Mouse (Mus musculus) CD8-positive naive resting alpha-beta T cell, adult 2 months (primary cell): Measurements from ENCODE around the gene Bmpr1a.

Experiments
- DNase-seq, 2 experiments: peaks; one replicate each; pipeline ENCODE4 v3.0.0; 2022; ENCODE audit warnings: low read depth in 2 of 2, low spot score in 2 of 2

The Bmpr1a gene

DNA sequence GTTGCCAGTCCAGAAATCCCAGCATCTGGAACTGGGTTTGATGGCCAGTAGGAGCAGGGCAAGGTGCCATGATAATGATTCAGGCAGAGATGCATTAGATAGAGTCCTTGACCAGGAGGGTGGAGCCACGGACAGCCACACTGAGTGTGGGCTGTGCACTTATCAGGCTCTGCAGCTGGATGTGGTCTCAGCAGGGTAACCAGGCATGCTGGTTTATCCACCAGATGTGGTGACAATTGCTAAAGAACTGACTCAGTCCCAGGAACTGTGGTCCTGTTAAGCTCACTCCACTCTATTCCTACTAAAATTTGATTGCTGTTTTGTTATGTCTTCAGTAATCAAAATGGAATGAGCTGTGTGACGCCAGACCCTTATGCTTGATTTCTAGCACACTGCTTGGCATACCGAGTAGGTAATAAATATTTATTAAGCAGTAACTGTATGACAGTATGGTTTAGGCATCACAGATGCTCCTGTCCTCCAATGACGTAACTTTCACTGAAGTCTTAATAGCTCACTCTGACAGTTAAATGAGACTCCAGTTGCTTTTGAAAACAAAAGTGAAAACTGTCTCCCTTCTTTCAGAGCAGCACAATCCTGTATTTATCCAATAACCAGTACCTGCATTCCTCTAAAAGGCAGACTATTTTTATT, 5.2 kb upstream of the Bmpr1a start:
- no peak for DNase-seq

DNA sequence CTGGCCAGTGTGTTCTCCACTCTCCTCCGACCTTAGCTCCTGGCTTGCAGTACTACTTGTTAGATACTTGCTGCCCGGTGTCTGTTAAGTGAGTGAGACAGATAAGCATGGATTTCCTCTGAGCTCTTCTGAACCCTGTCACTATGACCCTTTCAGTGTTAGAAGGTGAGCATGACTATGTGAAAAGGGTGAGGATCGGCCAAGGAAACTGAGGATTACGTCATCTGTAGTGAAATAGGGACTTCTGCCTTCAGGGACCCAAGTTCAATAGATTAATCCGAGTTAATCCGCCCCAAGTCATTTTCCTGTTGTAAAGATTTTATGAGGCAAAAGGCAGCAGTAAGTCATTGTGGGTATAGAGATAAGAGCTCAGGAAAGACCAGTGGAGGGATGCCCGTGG, 2.2 kb upstream of the Bmpr1a start:
- no peak for DNase-seq

DNA sequence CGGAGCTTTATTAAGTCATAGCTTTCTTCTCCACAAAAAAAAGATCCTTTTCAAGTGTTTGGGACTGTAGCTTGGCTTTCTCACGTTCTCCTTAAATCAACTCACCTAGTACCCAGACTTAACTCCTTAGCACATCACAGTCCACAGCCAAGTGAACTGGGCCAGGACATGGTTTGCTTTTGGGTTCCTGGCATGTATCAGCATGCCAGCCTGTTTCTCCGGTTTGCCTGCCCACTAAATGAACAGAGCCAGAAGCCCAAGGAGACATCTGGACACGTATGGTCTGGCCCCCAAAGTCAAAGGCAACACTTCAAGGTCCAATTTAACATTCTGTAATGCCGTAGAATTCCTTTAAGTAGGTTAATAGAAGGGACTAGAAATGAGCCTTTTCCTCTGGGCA, 1.2 kb upstream of the Bmpr1a start:
- no peak for DNase-seq

DNA sequence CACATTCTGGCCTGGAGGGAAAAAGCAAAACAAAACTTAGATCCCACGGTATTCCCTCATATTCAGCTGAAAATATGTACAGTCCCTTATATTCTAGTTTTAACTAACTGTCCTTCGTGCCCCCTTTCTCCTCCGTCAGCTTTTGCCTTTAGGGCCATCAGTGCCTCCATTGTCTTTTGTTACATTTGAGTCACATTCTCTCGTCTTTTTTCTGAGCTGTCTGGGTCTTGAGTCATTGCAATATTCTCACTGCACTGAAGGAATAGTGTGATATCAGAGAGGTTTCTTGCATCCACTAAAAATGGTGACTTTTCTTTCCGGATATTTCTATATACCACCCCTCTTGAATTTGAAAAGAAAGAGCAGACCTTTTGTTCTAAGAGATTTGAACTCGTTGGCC, 618 bp upstream of the Bmpr1a start:
- DNase-seq, result no peak

DNA sequence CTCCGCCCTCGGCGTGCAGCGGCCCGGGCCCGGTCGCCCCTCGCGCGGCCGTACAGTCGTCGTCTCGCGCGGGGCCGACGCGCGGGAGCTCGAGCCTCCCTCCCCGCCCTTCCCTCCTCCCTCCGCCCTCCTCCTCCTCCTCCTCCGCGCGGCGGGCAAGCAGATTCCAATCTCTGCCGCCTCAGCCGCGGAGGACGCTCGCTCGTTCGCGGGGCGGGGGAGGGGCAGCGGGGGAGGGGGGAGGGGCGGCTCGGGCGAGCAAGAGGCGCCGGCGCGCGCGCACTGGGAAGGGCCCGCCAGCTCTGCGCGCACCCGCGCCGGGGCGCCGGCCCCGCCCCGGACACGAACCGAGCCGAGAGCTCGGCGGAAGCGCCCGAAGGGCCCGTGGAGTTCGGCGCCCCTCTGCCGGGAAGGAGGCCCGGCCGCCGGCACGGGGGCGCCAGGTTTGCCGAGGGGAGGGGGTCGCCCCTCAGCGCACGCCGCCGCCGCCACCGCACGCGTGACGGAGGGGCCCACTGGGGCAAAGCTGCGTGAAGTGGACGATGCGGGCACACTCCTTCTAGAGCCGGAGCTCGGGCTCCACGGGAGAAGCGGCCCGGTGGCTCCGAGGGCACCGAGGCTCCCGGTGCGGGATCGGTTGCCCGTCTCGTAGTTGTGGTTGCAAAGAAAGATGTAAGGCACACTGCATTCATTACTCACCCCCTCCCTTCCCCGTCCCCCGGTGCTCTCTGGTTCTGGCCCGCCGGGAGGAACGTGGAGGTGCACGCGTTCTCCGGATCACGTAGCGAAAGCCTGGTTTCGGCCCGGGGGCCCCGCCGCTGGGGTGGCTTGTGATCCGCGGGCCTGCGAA, 441 bp downstream of the Bmpr1a start:
- DNase-seq, result peak; percentile 37 to 59

DNA sequence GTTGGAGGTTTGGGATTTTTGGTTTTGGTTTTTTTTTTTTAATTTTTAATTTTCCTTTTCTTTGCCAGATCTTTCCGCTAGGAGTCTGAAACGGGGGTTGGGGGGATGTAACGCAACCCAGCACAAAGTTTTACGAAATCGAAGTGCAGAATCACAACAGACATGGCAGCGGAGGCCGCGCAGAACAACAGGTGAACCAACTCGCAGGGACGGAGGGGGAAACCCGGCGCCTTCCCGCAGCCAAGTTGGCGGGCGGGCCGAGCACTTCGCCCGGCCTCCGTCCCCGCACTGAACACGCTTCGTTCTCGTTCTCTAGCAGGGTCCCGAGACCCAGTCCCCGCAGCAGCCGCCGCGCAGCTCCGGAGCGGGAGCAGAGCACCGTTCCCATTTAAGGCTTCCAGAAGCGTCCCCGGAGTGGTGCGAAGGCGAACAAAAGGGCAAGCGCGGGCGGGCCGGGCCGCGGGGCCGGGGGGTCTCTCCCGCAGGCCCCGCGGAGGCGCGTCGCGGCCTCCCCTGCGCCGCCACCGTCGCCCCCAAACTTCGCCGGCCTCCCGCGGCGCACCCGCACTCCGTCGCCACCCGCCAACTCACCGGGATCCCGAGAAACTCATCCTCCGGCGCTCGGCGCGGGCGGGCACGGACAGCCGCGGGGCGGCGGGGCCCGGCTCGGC, 1.2 kb downstream of the Bmpr1a start:
- DNase-seq, result peak; percentile 10 to 36

DNA sequence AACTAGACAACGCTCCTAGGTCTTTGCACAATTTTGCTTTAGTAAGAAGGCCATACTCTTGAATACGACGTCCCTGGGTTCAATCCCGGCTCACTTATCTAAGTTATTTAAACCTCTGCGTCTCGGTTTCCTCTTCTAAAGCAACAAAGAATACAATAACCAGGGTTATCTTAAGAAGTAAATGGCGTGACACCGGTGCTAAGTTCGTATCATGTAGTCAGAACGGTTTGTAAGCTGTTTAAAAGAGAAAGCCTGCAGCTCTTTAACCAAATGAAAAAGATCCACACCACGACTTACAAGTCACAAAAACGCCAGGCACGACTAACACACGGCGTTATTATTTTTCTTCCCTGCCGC, 1.7 kb downstream of the Bmpr1a start:
- peak in 1 of 2 experiments; percentile 0 for DNase-seq

DNA sequence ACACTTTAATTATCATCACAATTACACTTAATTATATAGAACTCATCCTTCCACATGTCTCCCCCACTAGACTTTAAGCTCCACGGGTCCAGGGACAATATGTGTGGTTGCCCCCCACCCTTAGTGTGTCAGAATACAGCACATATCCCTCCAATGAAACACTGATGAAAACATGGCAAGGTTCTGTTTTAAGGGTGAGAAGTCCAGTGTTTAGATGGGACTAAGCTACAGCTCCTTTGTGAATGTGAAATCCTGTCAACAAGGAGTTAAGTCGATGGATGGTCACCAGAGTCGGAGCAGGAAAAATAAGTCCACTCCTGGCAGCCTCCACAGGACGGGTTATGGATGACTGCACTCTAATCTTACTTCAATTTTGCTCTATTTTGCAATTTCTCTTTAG, 2.8 kb downstream of the Bmpr1a start:
- DNase-seq, result no peak

DNA sequence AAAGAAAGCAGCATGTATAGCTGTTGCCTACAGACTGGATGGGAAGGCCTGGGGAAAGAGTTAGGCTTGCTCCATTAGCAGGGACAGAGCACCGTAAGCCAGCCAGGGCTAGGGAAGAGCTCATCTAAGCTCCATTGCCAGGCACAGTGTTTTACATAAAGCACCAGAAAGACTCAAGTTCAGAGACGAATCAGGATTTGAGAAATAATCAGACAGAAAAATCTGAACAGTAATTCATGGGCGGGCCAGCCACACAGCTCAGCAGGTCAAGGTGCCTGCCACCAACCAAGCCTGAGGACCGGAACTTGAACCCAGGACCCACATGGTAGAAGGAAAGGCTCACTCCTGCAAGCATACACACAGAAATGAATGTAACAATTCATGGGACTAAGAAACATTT, 3.5 kb downstream of the Bmpr1a start:
- no peak for DNase-seq

DNA sequence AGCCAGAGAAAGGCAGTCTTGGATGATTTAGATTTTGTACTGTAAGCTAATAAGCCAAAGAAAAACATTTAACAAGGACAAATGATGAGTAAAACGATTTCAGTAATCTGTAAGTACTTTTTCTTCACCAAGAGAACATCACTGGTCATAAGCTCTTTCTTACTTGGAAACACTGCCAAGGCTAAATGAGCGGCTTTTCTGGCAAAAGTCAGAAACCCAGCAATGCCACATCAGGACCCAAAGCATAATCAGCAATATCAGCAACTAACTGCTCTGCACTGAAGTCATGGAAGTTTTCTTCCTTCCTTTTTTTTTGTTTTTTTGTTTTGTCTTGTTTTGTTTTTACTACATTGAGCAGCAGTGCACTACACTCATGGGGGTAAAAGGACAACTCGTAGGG, 5.8 kb downstream of the Bmpr1a start:
- no peak for DNase-seq

DNA sequence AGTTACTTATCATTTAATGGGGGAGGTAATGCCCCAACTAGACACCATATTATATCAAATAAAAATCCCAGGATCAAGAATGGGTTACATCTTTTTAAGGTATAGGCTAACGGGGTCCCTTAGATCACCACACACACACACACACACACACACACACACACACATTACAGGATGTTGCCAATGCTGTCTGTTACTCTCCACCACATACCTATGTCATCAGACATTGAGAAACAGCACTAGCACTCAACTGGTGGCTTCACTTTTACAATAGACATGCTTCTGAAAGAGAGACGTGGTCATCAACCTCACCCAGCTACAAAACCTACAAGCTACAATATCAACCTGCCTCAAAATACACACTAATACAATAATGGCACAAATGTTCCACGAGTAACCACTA, 9.5 kb downstream of the Bmpr1a start:
- DNase-seq, result no peak

DNA sequence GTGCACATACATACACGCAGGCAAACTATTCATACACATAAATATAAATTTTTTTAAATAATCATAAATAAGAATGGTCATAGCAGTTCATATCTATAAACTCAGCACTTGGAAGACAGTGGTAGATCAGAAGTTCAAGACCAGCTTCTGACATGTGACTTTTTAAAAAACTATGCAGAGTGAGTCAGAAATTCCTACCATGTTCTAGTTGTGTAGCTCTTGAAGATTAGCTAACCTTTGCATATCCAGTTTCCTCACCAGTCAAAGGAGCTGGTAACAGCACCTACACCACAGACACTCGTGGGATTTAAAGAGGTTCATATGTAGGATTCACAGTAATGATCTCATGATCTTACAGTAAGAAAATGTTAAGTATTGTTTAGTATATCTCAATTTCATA, 10.5 kb downstream of the Bmpr1a start:
- no peak for DNase-seq

DNA sequence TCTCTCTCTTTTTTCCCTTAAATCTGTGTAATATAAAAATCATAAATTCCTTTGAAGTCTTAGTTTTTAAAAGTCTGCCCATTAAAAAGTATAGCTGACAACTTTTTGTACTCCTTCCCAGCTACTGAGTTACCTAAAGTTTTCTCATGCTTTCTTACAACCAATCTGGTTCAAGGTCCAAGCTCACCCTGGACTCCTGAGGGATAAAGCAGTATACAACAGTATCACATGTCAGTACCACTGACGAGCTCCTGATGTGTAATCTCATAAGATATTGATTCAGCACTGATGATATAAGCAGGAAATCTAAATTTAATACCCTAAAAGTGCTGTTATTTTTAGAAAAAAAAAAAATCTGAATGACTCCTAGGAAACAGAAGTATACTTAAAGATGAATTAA, 12.2 kb downstream of the Bmpr1a start:
- no peak for DNase-seq

DNA sequence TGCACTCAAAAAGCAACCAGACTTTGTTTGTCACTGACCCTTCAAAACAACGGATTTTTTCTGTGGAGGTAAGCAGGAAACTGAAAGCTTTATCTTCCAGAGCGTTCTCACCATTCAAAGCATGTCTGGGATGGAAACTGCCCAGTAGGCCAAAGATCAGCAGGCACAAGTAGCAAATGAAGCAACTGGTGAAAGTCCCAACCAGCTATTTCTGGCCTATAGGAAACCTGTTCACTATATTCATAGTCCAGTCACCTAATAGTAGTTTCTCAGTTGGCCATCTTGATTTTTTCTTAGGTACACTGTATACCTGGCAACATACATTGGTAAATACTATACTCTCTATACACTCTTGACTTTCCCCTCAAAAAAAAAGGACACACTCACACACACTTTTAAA, 13.2 kb downstream of the Bmpr1a start:
- no peak for DNase-seq

DNA sequence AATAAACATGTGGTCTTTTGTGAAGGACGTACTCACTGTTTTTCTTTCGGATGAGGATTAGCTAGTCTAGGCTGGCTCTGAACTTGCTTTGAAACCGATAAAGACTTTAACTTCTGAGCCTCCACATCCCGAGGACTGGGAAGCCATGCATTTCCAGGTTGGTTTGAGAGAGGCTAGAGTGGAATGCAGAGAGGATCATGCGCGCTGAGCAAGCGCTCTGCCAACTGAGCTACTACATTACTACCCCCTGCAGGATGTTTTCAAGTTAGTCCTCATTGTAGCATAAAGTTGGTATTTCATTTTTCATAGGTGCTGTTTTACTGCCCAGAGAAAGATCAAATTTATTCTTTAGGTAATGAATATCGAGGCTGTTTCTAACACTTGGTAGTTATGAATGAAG, 17.0 kb downstream of the Bmpr1a start:
- no peak for DNase-seq

DNA sequence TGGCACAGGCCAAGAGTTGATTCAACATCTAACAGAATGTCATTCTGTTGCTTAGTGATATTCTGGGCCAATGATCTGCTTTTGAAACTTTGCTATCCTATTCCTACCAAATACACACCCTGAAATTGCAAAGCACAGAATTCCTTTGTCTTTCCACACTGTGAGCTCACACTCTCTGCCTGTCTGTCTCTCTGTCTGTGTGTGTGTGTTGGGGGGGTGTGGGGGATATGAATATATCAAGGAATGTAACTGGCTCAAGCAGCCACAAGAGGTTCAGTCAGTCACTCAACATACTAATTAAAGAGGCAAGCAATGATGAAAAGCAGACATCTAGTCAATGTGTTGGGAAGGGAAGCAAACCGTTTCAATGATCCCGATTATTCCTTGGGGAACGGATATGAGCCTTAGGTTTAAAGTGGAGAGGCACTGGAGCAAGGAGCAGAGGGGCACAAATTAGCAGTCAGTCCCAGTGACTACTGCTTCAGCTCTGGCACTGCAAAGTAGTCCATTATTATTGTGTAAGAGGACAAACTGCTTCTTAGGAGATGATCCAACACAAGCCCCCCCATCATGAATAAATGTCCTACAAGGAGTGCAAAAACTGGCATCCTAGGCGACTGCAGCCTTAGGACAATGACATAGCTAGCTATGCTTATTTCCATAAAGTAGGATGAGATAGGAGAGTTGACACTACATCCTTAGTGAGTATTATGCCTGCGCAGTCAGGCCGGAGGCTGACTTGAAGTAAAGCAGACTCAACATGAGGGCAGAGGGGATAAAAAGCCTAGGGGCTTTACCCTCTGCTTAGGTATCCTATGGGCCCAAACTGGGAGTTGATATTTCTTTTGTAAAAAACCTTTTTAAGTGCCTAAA, 19.4 kb downstream of the Bmpr1a start:
- no peak for DNase-seq

DNA sequence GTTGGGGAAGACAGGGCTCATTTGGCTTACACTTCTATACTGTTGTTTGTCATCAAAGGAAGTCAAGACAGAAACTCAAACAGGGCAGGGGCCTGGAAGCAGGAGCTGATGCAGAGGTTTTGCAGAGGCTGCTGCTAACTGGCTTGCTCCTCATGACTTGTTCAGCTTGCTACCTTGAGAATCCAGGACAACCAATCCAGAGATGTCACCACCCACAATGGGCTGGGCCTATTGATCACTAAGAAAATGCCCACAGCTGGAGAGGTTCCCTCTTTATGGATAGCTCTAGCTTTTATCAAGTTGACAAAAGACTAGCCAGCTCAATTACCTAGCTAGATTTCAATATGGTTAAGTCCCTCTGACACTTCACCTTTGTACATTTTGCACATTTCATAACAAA, 31.6 kb downstream of the Bmpr1a start:
- no peak for DNase-seq

DNA sequence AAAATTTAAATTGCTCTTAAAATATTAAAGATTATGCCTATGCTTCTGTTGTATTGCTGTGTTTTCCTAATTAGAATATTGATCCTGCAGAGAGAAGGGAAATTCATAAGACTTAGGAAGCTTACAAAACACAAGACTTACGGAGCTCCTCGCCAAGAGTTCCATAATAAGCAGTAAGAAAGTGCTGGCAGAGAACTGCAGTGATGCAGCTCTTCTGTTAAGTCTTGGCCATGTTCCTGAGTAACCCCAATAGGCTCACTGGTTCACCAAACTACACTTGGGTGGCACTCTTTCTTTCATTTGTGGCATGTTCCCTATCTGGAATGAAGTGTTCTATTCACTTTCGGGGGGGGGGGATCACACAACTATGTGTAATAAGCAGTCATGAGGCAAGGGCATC, 36.9 kb downstream of the Bmpr1a start:
- DNase-seq, result no peak

DNA sequence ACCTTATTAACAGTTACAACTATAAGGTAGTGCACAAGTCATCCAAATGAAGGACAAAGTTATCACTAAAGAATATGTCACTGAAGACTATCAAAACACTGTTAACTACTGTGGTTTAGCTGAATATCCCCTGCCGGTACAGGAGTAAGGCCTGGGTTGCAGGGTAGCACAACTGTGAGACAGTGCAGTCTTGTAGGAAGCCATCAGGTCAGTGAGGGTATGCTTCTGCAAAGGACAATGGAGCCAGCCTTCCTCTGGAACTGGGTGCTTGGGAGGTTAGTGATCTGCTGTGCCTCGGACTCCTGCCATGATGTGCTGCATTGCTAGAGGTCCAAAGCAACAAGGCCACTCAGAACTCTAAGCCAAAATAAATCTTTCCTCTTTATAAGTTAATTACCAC, 43.8 kb downstream of the Bmpr1a start:
- no peak for DNase-seq

DNA sequence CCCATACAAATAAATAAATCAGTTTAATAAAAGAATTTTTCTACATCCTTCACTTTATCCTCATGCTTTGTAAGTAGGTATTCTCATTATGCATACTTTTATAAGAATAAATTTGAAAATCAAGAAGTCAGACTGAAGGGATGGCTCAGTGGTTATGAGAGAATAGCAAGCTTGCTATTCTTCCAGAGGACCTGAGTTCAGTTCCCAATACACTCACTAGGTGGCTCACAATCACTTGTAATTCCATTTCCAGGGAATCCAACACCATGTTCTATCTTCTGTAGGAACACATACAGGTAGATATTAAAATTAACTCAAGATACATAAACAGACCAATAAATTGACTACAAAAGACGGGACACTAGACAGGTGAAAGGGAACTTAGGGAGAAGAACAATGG, 44.3 kb downstream of the Bmpr1a start:
- DNase-seq, result no peak

DNA sequence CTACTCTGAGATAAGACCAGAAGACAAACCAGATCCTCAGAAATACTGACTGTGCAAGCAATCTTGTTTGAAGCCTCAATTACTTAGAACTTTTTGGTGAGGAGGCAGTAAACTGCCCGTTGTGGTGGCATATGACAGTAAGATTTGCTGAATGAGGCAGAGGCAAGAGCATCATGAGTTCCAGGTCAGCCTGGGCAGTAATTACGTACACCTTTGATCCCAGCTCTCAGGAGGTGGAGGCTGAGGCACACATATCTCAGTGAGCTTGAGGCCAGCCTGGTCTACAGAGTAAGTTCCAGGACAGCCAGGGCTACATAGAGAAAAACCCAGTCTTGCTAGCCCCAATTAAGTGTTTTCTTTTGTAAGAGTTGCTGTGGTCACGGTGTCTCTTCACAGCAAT, 48.9 kb downstream of the Bmpr1a start:
- DNase-seq, result no peak
